Mouse (Mus musculus) lung, postnatal 25 days (tissue): ENCODE results near the gene Prepl.

Source experiments
- DNase-seq: peaks from one replicate; pipeline ENCODE4 v3.0.0; 2022; ENCODE audit warnings: low spot score

Prepl gene

DNA sequence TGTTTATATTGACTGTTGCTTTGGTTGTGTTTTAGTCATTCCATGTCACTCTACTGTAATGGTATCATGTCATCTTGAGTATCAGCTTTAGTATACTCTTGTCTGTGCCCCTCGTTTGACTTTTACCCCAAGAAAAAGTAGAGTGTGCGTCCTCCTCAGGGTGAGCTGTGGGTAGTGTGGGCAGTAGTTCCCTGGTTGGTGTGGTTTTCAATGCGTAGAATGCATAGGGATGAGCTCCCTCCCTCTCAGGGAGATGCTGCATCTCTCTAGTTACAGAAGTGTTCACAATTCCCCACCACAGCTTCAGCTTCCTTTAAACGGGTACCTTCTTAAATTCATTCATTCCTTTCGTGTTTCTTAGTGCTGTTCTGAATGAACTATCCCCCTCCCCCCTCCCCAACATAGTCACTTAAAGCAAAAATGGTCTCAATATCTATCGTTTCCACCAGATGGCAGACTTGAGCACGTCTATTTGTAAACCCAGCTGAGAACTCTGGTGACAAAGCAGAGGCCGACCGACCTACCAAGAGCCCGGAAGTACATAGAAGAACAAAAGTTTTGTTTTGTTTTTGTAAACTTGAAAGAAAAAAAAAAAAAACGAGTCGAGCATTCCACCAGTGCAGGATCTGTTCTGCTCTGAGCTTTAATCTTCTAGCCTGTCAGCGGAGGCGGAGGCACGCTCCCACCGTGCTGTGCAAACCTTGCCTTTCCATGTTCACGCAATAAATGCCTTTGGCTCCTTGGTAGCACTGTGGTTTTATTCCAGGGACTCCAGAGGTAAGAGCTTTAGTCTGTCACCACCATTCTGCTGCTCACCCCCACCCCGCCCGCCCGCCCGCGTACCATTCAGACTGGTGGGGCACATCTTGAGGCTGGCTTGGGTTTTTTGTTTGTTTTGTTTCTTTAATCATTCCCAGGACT lies 66.5 kb downstream of the Prepl start:
- DNase-seq = peak; percentile 66

DNA sequence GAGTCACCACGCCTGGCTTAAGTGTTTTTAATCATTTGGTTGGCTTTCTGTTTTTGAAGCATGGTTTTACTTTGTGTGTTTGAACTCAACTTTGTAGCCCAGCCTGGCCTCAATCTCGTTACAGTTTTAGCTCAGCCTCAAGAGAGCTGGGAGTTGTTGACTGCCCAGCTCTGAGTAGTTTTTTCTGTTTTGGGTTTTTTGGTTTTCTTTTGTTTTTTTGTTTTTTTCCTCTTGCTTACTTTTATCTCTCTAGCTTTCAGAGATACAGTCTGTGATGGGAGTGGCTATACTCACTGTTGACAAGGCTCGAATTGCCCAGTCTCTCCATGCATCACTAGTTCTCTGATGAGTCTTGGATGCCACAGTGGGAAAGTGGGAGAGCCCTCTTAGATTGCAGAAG lies 69.7 kb downstream of the Prepl start:
- DNase-seq = no peak

DNA sequence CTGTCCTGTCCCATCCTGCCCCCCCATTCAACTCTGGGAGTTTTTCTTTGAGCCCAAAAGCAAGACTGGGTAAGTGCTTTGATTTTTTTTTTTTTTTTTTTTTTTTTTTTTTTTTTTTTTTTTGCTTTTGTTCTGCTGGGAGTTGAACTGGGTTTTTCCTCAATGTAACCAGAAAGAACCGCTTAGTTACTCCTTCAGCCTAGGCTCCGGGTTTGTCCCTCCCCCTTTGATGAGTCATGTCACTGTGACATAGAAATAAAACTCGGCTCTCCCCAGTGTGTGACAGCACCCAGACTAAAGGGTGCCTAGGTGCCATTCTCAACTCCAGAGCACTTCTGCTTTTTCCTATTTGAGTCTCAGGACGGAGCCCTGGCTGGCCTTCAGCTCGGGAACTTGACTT lies 71.2 kb downstream of the Prepl start:
- no peak for DNase-seq

DNA sequence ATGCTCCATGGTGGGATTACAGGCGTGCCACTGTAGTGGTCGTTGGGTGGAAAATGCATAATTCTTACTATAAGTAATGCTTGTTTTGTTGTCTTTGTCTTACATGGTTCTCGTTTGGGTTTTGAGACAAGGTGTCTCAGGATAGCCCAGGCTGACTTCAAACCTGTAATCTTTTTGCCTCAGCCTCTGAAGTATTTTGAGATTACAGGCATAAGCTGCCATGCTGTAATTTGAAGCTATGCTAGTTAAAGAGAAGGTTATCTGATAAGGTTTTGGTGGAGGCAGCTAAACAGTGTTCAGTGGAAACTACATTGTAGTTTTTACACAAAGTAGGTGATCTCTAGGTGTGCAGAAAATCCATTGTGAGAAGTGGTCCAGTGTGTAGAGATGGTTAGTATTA lies 71.7 kb downstream of the Prepl start:
- no peak for DNase-seq

DNA sequence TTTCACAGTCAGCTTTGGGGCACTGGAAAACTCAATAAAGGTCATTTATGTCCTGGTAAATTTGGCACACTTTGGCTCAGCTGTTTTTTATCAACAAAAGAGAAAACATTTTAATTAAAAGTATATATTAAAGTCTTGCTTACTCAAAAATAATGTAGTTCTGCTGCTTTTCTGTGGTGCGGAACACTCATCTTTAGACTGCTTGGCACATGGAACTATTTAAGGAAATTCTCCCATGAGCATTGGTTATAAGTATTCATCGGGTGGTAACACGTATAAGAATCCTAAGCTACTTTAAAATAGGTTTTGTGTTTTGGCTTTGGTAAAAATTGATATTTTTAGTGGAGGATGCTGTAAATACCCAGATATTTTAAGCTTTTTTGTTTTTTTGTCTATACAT lies 75.4 kb downstream of the Prepl start:
- no peak for DNase-seq

DNA sequence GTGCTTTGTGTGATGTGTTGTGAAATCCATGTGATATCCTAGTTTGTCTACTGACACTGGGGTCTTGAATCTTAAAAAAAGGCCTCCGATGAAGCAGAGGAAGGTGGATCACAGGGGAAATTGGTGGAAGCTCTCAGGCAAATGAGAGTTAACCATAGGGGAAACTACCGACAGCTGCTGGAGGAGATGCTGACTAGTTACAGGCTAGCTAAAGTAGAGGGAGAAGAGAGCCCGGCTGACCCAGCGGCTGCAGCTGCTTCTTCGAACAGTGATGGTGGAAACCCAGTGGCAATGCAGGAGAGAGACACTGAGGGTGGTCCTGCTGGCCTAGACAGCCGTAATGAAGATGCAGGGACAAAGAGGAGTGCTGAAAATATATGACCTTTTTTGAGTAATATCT lies 76.6 kb downstream of the Prepl start:
- DNase-seq = no peak
